Mouse (Mus musculus) cerebellum, adult 11 months (tissue): ENCODE measurements around the gene Bsn.

ENCODE experiments used
- DNase-seq: peaks from one replicate; pipeline ENCODE4 v3.0.0; 2022

Bsn gene

GRCm38 (mm10) chr9:108189787-108190679 lies at the start of gene Bsn:
TSS of gene Bsn (minus strand) at chr9:108190384.
- DNase-seq = peak; percentile 92

DNA sequence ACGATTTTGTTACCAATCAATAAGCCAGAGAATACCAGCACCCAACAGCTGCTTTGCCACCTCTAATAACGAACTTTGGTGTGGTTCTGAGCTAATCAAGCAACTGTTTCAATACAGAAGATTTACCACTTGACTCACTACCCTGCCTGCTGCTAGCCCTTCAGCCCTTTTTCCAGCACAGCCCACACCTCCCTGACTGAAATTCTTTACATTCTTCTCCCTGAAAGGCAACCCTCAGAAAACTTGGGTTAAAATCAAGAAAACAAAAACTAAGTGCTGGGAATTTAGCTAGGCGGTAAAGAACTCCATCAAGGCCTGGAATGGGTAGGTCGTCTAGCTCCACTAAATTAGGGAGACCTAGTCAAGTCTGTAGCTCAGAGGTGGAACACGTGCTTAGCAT lies 49.8 kb upstream of the Bsn start:
- DNase-seq = no peak

- no peak for DNase-seq
Observed at GRCm38 (mm10) chr9:108238831-108239230, 48.6 kb upstream of the Bsn start.

- DNase-seq = no peak
Observed at GRCm38 (mm10) chr9:108238402-108238801, 48.2 kb upstream of the Bsn start.

GRCm38 (mm10) chr9:108234682-108235081 lies 44.5 kb upstream of the Bsn start:
- DNase-seq = no peak

DNA sequence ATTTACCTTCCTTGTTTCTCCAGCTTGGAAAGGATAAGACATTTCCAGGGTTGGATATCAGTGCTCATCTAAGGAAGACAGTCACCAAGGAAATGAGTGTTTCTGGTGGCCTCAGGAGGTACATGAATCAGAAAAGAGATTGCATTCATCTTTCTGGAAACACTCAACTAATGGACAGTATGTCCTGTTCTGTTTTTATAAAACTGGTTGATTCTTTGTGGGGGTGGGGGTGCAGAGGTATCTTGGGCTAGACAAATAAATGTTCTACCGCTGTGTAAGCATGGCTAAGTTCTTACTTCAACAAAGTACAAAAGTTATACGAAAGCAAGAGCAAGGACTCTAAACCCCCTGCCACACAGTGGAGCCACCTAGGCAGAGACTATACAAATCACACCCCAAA lies 42.7 kb upstream of the Bsn start:
- DNase-seq = no peak

GRCm38 (mm10) chr9:108227911-108228649 lies 37.9 kb upstream of the Bsn start:
- DNase-seq = no peak

DNA sequence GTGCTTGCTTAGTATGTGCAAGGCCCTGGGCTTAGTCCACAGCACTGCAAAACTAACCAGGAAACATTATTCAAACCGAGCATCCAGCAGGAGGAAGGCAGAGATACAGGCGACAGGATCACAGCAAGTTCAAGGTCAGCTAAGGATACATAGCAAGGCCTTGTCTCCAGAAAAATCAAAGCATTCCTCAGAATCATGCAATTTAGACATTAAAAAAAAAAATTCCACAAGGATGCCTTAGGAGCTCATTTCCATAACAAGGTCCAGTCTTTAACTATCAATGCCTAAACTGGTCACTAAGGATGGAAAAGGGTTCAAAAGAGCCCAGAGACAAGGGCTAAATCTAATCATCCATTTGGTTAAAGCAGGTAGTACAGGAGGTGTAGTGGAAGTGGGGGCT lies 35.0 kb upstream of the Bsn start:
- no peak for DNase-seq

GRCm38 (mm10) chr9:108223633-108224032 lies 33.4 kb upstream of the Bsn start:
- no peak for DNase-seq

GRCm38 (mm10) chr9:108221566-108221965 lies 31.4 kb upstream of the Bsn start:
- no peak for DNase-seq

DNA sequence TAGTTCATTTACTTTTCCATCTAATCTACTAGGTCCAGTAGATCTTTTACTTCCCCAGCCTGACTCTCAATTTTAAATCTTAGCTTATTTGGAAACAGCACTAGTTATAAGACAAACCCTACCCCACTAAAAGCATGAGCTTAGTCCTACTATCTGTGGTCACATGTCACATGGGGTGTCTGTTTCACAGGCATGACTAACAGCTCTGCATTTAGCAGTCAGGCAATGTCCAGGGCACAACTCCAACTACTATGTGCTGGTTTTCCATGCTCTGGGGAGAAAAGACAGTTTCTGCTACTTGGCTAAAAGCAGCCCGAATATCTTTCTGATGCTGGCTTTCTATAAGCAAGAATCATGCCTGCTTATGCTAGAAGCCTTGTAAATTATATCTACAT lies 30.2 kb upstream of the Bsn start:
- DNase-seq = no peak

DNA sequence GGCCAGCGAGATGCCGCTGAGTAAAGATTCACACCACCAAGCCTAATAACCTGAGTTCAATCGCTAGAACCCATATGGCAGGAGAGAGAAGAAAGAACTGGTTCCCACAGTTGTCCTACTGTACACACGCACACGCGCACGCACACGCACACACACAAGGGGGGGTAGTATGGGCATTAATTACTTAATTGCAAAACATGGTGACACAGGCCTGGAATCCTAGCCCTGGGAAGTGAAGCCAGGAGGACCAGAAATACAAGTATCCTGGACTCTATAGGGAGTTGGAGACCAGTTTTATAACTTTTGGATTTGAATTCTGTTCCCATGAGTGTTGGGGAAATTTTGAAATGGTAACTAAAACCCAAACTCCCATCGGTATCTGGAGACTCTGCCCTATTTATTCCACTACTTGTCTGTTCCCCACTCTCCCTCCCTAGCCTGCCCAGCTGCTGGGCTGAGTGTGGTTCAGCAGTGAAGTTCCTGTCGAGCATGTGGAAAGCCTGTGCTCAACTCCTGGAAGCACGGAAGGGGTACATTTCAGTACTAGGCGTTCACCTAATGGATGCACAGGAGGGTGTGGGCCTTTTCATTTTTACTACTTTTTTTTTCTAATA lies 29.7 kb upstream of the Bsn start:
- DNase-seq = no peak

GRCm38 (mm10) chr9:108217936-108218543 lies 27.9 kb upstream of the Bsn start:
- DNase-seq = no peak

GRCm38 (mm10) chr9:108217406-108217805 lies 27.2 kb upstream of the Bsn start:
- DNase-seq = no peak

- DNase-seq = no peak
Observed at GRCm38 (mm10) chr9:108213105-108213504, 22.9 kb upstream of the Bsn start.

GRCm38 (mm10) chr9:108212426-108212825 lies 22.2 kb upstream of the Bsn start:
- no peak for DNase-seq

GRCm38 (mm10) chr9:108205571-108205901 lies 15.4 kb upstream of the Bsn start:
- no peak for DNase-seq

GRCm38 (mm10) chr9:108204884-108205570 lies 14.8 kb upstream of the Bsn start:
- DNase-seq = no peak

DNA sequence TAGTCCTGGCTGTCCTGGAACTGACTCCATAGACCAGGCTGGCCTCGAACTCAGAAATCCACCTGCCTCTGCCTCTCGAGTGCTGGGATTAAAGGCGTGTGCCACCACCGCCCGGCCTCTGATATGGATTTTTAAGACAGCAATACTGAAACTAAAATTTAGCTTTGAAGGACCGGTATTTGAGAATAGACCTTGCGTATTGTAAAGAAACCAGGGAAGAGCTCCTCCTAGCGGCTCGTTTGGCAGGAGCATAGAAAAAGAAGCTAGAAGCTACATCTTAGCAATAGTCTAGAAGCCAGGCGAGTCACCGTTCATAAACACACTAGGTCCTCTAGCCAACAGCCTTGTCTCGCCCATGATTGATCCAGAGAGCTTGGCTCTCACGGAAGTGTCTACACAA lies 12.8 kb upstream of the Bsn start:
- peak; percentile 72 for DNase-seq

- DNase-seq = no peak
Observed at GRCm38 (mm10) chr9:108202169-108202568, 12.0 kb upstream of the Bsn start.

- peak; percentile 93 for DNase-seq
Observed at GRCm38 (mm10) chr9:108201160-108201559, 11.0 kb upstream of the Bsn start.

- no peak for DNase-seq
Observed at GRCm38 (mm10) chr9:108198621-108199020, 8.4 kb upstream of the Bsn start.
